Mouse (Mus musculus): ENCODE results near the gene Tiam2. TPM values are rescaled to one million over a fixed set of nuclear protein-coding genes. Genes with fewer than 3 reads are reported as not detected.

Tiam2 gene
- polyA plus RNA-seq, 1 experiment from 2014 or later: 5.5 TPM

DNA sequence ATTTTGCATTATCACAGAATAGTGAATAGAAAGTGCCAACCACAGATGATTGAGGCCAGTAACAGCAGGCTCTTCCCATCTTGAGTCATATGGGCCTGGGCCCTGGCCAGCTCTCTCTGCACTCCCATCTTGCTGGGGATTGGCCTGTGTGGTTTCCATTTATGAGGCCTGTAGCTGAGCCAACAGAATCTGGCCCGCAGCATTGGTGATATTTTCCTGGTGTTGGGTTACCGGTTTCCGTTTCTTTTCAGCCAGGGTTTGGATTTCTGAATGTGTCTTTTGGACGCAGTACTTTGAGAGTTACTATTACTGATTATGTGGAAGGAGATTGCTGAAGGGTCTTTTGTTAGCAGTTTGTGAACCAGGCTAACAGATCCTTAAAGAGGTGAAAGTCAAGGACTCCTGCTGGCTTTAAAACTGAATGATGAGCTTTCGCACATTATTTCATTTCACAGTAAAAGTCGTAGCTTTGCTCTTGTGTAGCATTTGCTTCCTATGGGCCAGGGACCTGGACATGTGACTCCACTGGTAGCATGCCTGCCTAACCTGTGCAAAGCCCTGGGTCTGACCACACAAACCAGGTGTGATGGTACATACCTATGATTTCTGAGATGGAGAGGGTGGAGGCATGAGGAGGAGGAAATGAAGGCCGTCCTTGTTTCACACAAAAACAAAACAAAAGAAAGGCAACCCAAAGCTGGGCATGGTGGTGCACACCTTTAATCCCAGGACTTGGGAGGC lies 5.5 kb downstream of the Tiam2 start:
- no peak for ATAC-seq (ENCODE audit: low FRiP score)
- Histone ChIP-seq H3K4me2 (replicated peaks; ENCODE audit: low read depth, low read length) (no peak overlapping the region), H3K27ac (ENCODE audit: low read depth, low read length) (no peak overlapping the region), H3K4me3 (ENCODE audit: low read depth, low read length) (no peak overlapping the region), H3K36me3 (ENCODE audit: control insufficient read depth, insufficient read depth, low read length) (no peaks in the 10 kb centered on the region), H3K27me3 (ENCODE audit: control insufficient read depth, insufficient read depth, low read length) (peaks cover 8% of the 10 kb centered on the region), H3K9ac (ENCODE audit: low read depth, low read length) (no peak overlapping the region), H3K9me3 (ENCODE audit: control insufficient read depth, low read length) (no peaks in the 10 kb centered on the region), H3K4me1 (replicated peaks; ENCODE audit: control insufficient read depth, insufficient read depth, low read length) (0 out of 2 replicates have a peak, but pooled peaks cover 2% of the 10 kb centered on the region)
- no peak for DNase-seq (ENCODE audit: low spot score)
- 83% methylated on average over 7 of the region's 7 CpGs for WGBS

DNA sequence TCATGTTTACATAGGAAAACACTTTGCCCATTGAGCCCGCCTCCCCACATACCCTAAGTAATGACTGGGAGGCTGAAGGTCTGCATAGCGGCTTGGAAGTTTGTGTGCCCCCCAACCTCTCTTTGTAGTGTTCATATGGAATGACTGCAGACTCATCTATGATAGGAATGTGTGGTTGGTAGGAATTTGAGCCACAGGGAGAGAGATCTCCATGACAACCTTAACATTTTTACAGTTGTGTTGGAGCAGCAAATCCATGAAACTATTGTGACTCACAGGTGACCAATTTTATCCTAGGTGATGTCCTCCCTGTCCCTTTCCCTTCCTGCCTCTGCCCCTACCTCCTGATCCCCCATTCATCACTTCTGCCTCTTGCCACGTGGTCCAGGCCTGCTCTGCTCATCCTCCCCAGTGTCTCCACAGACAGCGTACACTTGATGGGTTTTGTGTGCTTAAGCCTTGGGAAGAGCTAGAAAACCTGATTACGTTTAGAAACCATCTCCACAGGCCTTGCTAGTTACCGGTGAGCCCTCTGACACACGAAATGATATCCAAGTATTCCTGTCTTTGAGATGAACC lies 9.9 kb downstream of the Tiam2 start:
- H3K27me3 ChIP-seq (ENCODE audit: control insufficient read depth, insufficient read depth, low read length): no peaks in the 10 kb centered on the region
- no peak overlapping the region for H3K9ac ChIP-seq (ENCODE audit: low read depth, low read length)

DNA sequence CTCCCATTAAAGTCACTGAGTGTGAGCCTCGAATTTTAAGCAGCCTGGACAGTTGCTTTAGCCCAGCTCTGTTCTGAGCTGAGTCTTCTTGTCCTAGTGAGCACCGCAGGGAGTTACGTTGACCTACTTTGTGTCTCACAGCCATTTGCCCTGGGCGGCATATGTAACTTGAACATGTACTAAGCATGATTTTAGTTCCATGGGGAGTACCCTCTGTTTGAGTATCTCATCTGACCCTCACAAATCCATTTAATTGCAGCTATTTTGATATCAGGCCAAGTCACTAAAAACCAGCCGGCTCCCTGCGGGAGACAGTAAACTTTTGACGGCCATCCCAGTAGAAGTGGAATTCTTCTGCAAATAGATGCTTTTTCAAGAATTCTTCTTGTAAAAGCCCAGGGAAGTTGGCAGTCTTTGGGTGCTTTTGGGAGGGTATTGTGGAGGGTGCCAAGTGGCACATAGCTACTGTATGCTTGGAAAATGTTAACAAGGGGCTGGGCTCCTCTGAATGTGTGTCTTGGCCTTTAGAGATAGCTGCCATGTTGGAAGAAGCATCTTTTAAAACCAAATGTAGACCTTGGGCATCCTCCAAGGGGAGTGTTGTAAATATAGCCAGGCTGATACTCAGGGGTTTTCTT lies 10.6 kb downstream of the Tiam2 start:
- Histone ChIP-seq H3K9ac (ENCODE audit: low read depth, low read length) (no peak overlapping the region), H3K4me1 (replicated peaks; ENCODE audit: control insufficient read depth, insufficient read depth, low read length) (0 out of 2 replicates have a peak, but pooled peaks cover 3% of the 10 kb centered on the region), H3K36me3 (ENCODE audit: control insufficient read depth, insufficient read depth, low read length) (no peaks in the 10 kb centered on the region), H3K27ac (ENCODE audit: low read depth, low read length) (no peak overlapping the region), H3K27me3 (ENCODE audit: control insufficient read depth, insufficient read depth, low read length) (no peaks in the 10 kb centered on the region), H3K9me3 (ENCODE audit: control insufficient read depth, low read length) (no peaks in the 10 kb centered on the region), H3K4me2 (replicated peaks; ENCODE audit: low read depth, low read length) (no peak overlapping the region), H3K4me3 (ENCODE audit: low read depth, low read length) (no peak overlapping the region)
- ATAC-seq (ENCODE audit: low FRiP score) (no peak), DNase-seq (ENCODE audit: low spot score) (no peak)
- WGBS: 87% methylated on average over 7 of the region's 7 CpGs

More for the DNA sequence above, 9.9 kb downstream of the Tiam2 start:
- H3K4me3 ChIP-seq (ENCODE audit: low read depth, low read length): no peak overlapping the region
- DNase-seq (ENCODE audit: low spot score): no peak
- no peak for ATAC-seq (ENCODE audit: low FRiP score)
- 85% methylated on average over 7 of the region's 7 CpGs for WGBS
- no peak overlapping the region for H3K27ac ChIP-seq (ENCODE audit: low read depth, low read length)
- H3K4me1 ChIP-seq (replicated peaks; ENCODE audit: control insufficient read depth, insufficient read depth, low read length): 0 out of 2 replicates have a peak, but pooled peaks cover 3% of the 10 kb centered on the region
- H3K9me3 ChIP-seq (ENCODE audit: control insufficient read depth, low read length): no peaks in the 10 kb centered on the region
- no peaks in the 10 kb centered on the region for H3K36me3 ChIP-seq (ENCODE audit: control insufficient read depth, insufficient read depth, low read length)
- H3K4me2 ChIP-seq (replicated peaks; ENCODE audit: low read depth, low read length): no peak overlapping the region

DNA sequence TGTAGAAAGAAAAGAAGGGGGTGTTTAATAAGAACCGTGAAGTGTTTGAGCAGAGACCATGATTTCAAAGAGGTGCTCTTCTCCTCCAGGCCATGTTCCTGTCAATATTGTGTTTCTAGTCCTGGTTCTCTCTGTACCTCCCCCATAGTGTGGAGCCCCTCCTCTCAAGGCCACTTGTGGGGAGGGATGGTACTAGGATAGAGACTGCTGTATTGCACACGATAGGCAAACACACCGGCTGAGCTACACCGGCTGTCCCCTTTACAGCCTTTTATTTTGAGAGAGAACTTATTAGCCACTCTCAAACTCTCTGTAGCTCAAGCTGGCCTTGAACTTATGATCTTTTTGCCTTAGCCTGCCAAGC lies 11.1 kb downstream of the Tiam2 start:
- no peak overlapping the region for H3K4me3 ChIP-seq (ENCODE audit: low read depth, low read length)
- H3K9ac ChIP-seq (ENCODE audit: low read depth, low read length): no peak overlapping the region
- H3K9me3 ChIP-seq (ENCODE audit: control insufficient read depth, low read length): no peaks in the 10 kb centered on the region
- no peaks in the 10 kb centered on the region for H3K27me3 ChIP-seq (ENCODE audit: control insufficient read depth, insufficient read depth, low read length)
- DNase-seq (ENCODE audit: low spot score) (no peak), ATAC-seq (ENCODE audit: low FRiP score) (no peak)
- no peaks in the 10 kb centered on the region for H3K36me3 ChIP-seq (ENCODE audit: control insufficient read depth, insufficient read depth, low read length)
- H3K27ac ChIP-seq (ENCODE audit: low read depth, low read length): no peak overlapping the region
- H3K4me1 ChIP-seq (replicated peaks; ENCODE audit: control insufficient read depth, insufficient read depth, low read length): 0 out of 2 replicates have a peak, but pooled peaks cover 3% of the 10 kb centered on the region
- no peak overlapping the region for H3K4me2 ChIP-seq (replicated peaks; ENCODE audit: low read depth, low read length)
- 77% methylated on average over 4 of the region's 4 CpGs for WGBS

DNA sequence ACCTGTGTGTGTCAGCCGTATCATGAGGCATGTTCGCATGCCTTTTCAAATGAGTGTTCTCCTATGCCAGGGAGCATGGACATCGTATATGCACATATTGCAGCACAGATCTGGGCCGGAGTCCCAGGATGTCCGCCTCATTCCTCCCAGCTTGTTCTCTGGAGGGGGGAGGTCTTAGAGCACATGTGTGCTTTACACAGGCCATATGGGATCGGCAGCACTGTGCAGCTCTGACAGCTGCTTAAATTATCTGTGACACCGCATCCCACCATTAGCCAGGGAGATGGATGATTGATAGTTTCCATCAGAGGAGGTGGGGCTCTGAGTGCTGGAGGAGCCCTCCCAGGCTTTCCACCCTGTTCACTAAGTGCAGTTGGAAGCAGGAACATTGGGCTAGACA lies 12.4 kb downstream of the Tiam2 start:
- Histone ChIP-seq H3K36me3 (ENCODE audit: control insufficient read depth, insufficient read depth, low read length) (no peaks in the 10 kb centered on the region), H3K27me3 (ENCODE audit: control insufficient read depth, insufficient read depth, low read length) (no peaks in the 10 kb centered on the region), H3K27ac (ENCODE audit: low read depth, low read length) (no peak overlapping the region), H3K4me3 (ENCODE audit: low read depth, low read length) (no peak overlapping the region), H3K9ac (ENCODE audit: low read depth, low read length) (no peak overlapping the region), H3K4me1 (replicated peaks; ENCODE audit: control insufficient read depth, insufficient read depth, low read length) (0 out of 2 replicates have a peak, but pooled peaks cover 3% of the 10 kb centered on the region), H3K4me2 (replicated peaks; ENCODE audit: low read depth, low read length) (no peak overlapping the region), H3K9me3 (ENCODE audit: control insufficient read depth, low read length) (no peaks in the 10 kb centered on the region)
- DNase-seq (ENCODE audit: low spot score) (peak; percentile 41), ATAC-seq (ENCODE audit: low FRiP score) (peak; percentile 89)
- WGBS: 52% methylated on average over 7 of the region's 7 CpGs

DNA sequence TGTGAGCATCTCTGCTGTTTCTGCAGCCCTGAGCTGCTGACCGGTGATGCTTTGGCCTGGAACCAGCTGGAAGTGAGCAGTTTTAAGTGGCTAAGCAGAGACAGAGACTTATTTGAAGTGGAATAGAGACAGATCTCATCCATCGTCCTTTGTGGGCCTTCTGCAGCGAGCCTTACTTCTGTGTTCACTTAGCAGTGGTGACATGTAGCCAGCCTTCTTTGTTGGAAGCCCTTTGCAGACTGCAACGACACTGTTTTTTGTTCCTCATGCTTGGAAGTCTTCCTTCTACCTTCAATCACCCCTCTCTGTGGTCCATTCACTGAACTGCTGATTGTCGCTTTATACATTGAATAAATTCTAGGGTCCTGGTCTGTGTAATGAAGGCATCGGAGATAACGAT lies 18.5 kb downstream of the Tiam2 start:
- Histone ChIP-seq H3K9ac (ENCODE audit: low read depth, low read length) (no peak overlapping the region), H3K36me3 (ENCODE audit: control insufficient read depth, insufficient read depth, low read length) (no peaks in the 10 kb centered on the region), H3K9me3 (ENCODE audit: control insufficient read depth, low read length) (no peaks in the 10 kb centered on the region), H3K27me3 (ENCODE audit: control insufficient read depth, insufficient read depth, low read length) (no peaks in the 10 kb centered on the region), H3K4me1 (replicated peaks; ENCODE audit: control insufficient read depth, insufficient read depth, low read length) (no peaks in the 10 kb centered on the region), H3K4me2 (replicated peaks; ENCODE audit: low read depth, low read length) (no peak overlapping the region), H3K27ac (ENCODE audit: low read depth, low read length) (no peak overlapping the region), H3K4me3 (ENCODE audit: low read depth, low read length) (no peak overlapping the region)
- DNase-seq (ENCODE audit: low spot score) (no peak), ATAC-seq (ENCODE audit: low FRiP score) (no peak)
- WGBS: 72% methylated on average over 7 of the region's 7 CpGs

DNA sequence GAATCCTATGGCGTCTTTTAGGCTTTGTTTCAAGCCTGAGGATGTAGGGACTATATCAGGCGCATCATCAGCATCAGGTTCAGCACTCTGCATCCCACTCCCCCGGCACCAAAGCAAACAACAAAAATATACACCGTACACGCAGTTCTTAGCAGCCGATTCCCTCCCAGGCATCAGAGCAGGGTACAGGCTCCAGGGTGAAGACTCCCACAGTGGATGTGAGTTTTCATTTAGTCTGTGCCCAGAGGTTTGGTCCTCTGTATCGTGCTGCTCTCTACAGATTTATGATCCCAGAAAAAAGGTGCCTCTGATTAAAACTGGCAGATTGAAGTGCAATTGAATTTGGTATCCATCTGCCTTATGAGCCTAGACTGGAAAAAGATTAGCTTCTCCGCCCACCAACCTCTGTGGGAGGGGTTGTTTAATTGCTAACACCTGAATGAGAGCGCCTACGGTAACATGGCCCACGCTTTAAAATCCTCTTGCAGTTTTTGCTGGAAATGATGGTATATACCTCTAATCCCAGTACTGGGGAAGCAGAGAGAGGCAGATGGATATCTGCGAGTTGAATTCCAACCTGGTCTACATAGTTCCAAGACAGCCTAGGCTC lies 19.0 kb downstream of the Tiam2 start:
- no peak overlapping the region for H3K27ac ChIP-seq (ENCODE audit: low read depth, low read length)

DNA sequence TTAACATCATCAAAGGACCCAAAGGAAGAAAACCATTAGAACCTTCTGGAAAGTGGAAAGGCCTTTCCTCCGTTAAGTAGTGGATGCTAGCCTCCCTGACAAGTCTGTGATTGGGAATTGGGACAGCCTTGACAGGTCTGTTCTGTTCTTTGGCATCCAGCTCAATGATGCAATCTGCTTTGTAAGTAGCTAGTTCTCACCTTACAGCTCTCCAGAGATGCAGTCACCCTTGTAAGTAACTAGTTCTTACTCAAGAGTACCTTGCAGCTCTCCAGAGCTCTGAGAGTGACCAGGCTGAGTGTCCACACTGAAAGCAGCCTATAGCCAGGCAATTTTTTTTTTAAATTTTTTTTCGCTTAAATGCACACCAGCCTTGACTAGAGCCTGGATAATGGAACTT lies 21.4 kb downstream of the Tiam2 start:
- DNase-seq (ENCODE audit: low spot score) (no peak), ATAC-seq (ENCODE audit: low FRiP score) (no peak)
- Histone ChIP-seq H3K4me2 (replicated peaks; ENCODE audit: low read depth, low read length) (no peak overlapping the region), H3K9ac (ENCODE audit: low read depth, low read length) (no peak overlapping the region), H3K27ac (ENCODE audit: low read depth, low read length) (no peak overlapping the region), H3K4me3 (ENCODE audit: low read depth, low read length) (no peak overlapping the region), H3K36me3 (ENCODE audit: control insufficient read depth, insufficient read depth, low read length) (no peaks in the 10 kb centered on the region), H3K27me3 (ENCODE audit: control insufficient read depth, insufficient read depth, low read length) (no peaks in the 10 kb centered on the region), H3K4me1 (replicated peaks; ENCODE audit: control insufficient read depth, insufficient read depth, low read length) (no peaks in the 10 kb centered on the region), H3K9me3 (ENCODE audit: control insufficient read depth, low read length) (no peaks in the 10 kb centered on the region)
- WGBS: 79% methylated on average over 2 of the region's 2 CpGs

More for the DNA sequence above, 19.0 kb downstream of the Tiam2 start:
- Histone ChIP-seq H3K9me3 (ENCODE audit: control insufficient read depth, low read length) (no peaks in the 10 kb centered on the region), H3K27me3 (ENCODE audit: control insufficient read depth, insufficient read depth, low read length) (no peaks in the 10 kb centered on the region), H3K4me2 (replicated peaks; ENCODE audit: low read depth, low read length) (no peak overlapping the region), H3K4me1 (replicated peaks; ENCODE audit: control insufficient read depth, insufficient read depth, low read length) (no peaks in the 10 kb centered on the region), H3K9ac (ENCODE audit: low read depth, low read length) (no peak overlapping the region), H3K4me3 (ENCODE audit: low read depth, low read length) (no peak overlapping the region), H3K36me3 (ENCODE audit: control insufficient read depth, insufficient read depth, low read length) (no peaks in the 10 kb centered on the region)
- WGBS: 75% methylated on average over 12 of the region's 12 CpGs
- no peak for DNase-seq (ENCODE audit: low spot score)
- no peak for ATAC-seq (ENCODE audit: low FRiP score)

Measured in hindbrain, embryonic 11.5 days (tissue).